Comparison of ENCODE assay signal across 9 mouse cellular contexts in the genomic region with DNA sequence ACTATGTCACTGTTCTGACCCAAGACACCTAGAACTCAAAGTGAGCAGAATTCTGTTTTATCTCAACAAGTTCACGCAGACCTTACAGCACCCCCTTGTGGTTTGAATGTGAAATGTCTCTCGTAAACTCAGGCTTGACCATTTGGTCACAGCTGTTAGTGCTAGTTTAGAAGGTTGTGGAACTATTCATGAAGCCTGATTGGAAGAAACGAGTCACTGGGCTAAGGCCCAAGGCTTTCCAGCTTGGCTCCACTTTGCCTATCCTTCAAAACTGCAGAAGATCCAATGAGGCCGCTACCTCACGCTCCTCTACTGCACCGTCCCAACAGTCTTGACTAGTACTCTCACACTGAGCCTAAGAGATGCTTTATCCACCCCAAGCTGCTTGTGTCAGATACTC. TPM values are rescaled to one million over a fixed set of nuclear protein-coding genes. Genes with fewer than 3 reads are reported as not detected.
DNase-seq lines count a peak whose midpoint lies in the region; ATAC-seq and TF ChIP-seq lines count a peak whose summit lies in the region.
"Had no signal": no experiment of that assay in that cellular context is flagged by ENCODE, and none has a peak within 500 bp of the region (broad histone marks: within the 10 kb centered on the region; RNA-seq: fewer than 3 reads in every experiment).

No protein-coding gene starts in this region.

- ATAC-seq in midbrain, embryonic 13.5 days, result no peak
- no peak for ATAC-seq in Patski
- ATAC-seq in lung, postnatal 0 days, result peak; percentile 58
- ATAC-seq in stomach, embryonic 16.5 days (ENCODE audit: insufficient read depth, low FRiP score), result 0 out of 2 replicates have a peak, but pooled peaks have one; percentile 21

- no peak overlapping the region for H3K9ac ChIP-seq in midbrain, embryonic 13.5 days (replicated peaks)
- no peak overlapping the region for H3K9ac ChIP-seq in lung, postnatal 0 days (replicated peaks; ENCODE audit: low read depth)
- no peak overlapping the region for H3K9ac ChIP-seq in stomach, embryonic 16.5 days (ENCODE audit: low read length)
- H3K9ac ChIP-seq: heart, embryonic 13.5 days; neural tube, embryonic 12.5 days had no signal

- 73% methylated on average over 6 of the region's 6 CpGs for WGBS in midbrain, embryonic 10.5 days
- 74% methylated on average over 6 of the region's 6 CpGs for WGBS in midbrain, embryonic 13.5 days
- WGBS in lung, postnatal 0 days, result 68% methylated on average over 6 of the region's 6 CpGs
- WGBS in stomach, embryonic 16.5 days, result 58% methylated on average over 6 of the region's 6 CpGs

- H3K27ac ChIP-seq in midbrain, embryonic 10.5 days (replicated peaks), result no peak overlapping the region
- no peak overlapping the region for H3K27ac ChIP-seq in midbrain, embryonic 13.5 days
- no peak overlapping the region for H3K27ac ChIP-seq in lung, postnatal 0 days (ENCODE audit: low read length)
- no peak overlapping the region for H3K27ac ChIP-seq in stomach, embryonic 16.5 days (ENCODE audit: low read length)
- H3K27ac ChIP-seq: heart, embryonic 13.5 days; neural tube, embryonic 12.5 days had no signal

- H3K4me2 ChIP-seq in midbrain, embryonic 13.5 days (replicated peaks), result no peak overlapping the region
- H3K4me2 ChIP-seq in lung, postnatal 0 days (replicated peaks; ENCODE audit: low read depth, low read length), result no peak overlapping the region
- H3K4me2 ChIP-seq in stomach, embryonic 16.5 days (ENCODE audit: low read depth, low read length), result no peak overlapping the region
- H3K4me2 ChIP-seq: neural tube, embryonic 12.5 days had no signal

- TF ChIP-seq CTCF in Patski (IDR thresholded peaks at IDR 0.05), result peak; percentile 78
- TF ChIP-seq CTCF in lung, postnatal 0 days (IDR thresholded peaks at IDR 0.05), result peak; percentile 84

- CTCF ChIA-PET in Patski (lab: Charles Lee), result interaction anchor here (0.9 to 1.6 kb wide), 3 partner anchors 9 to 14 kb away, joined by 3 to 13 read pairs (median 7); no protein-coding TSS in a partner anchor

- H3K27me3 ChIP-seq in midbrain, embryonic 10.5 days (ENCODE audit: low read depth, poor library complexity, severe bottlenecking), result no peaks in the 10 kb centered on the region
- H3K27me3 ChIP-seq in midbrain, embryonic 13.5 days, result no peaks in the 10 kb centered on the region
- H3K27me3 ChIP-seq in Patski, result no peaks in the 10 kb centered on the region
- H3K27me3 ChIP-seq in lung, postnatal 0 days (replicated peaks; ENCODE audit: insufficient read depth, low read length), result no peaks in the 10 kb centered on the region
- H3K27me3 ChIP-seq in stomach, embryonic 16.5 days (ENCODE audit: control insufficient read depth, insufficient read depth, low read length), result no peaks in the 10 kb centered on the region
- H3K27me3 ChIP-seq: heart, embryonic 13.5 days; neural tube, embryonic 12.5 days had no signal

- no peak for TF ChIP-seq EP300 in lung, postnatal 0 days (IDR thresholded peaks at IDR 0.05)

- POLR2A ChIA-PET in Patski (lab: Charles Lee), result no interaction called here

- H3K4me3 ChIP-seq in midbrain, embryonic 10.5 days, result no peak overlapping the region
- no peak overlapping the region for H3K4me3 ChIP-seq in midbrain, embryonic 13.5 days (replicated peaks)
- H3K4me3 ChIP-seq in lung, postnatal 0 days (ENCODE audit: low read depth, low read length), result no peak overlapping the region
- no peak overlapping the region for H3K4me3 ChIP-seq in stomach, embryonic 16.5 days (replicated peaks; ENCODE audit: low read length)
- H3K4me3 ChIP-seq: heart, embryonic 13.5 days; neural tube, embryonic 12.5 days had no signal

- no peaks in the 10 kb centered on the region for H3K9me3 ChIP-seq in midbrain, embryonic 10.5 days (replicated peaks)
- no peaks in the 10 kb centered on the region for H3K9me3 ChIP-seq in midbrain, embryonic 13.5 days
- H3K9me3 ChIP-seq in lung, postnatal 0 days (ENCODE audit: low read length), result no peaks in the 10 kb centered on the region
- H3K9me3 ChIP-seq in stomach, embryonic 16.5 days (replicated peaks; ENCODE audit: control insufficient read depth, low read length), result no peaks in the 10 kb centered on the region
- H3K9me3 ChIP-seq: heart, embryonic 13.5 days; neural tube, embryonic 12.5 days had no signal

- in situ Hi-C loops in Patski (cut with MboI; ENCODE audit: low pct_unique_long_range_greater_than_20kb), result loop anchor here (25.0 kb wide), 1 partner anchor 424 kb away; a partner anchor contains a TSS

- peaks cover 87% of the 10 kb centered on the region for H3K36me3 ChIP-seq in midbrain, embryonic 10.5 days
- H3K36me3 ChIP-seq in midbrain, embryonic 13.5 days, result peaks cover 61% of the 10 kb centered on the region
- H3K36me3 ChIP-seq in lung, postnatal 0 days (ENCODE audit: insufficient read depth, low read length), result peaks cover 17% of the 10 kb centered on the region; the same call in 1 of the 2 replicates
- H3K36me3 ChIP-seq in stomach, embryonic 16.5 days (ENCODE audit: control insufficient read depth, insufficient read depth, low read length), result peaks cover 12% of the 10 kb centered on the region; the same call in 1 of the 2 replicates

- peak; percentile 32 for DNase-seq in midbrain, embryonic 10.5 days (ENCODE audit: low spot score)
- DNase-seq in Patski (ENCODE audit: low read depth, low spot score), result no peak
- peak; percentile 63 for DNase-seq in cerebellum, adult 8-10 months
- DNase-seq in heart, postnatal 4 days, result peak; percentile 75
- DNase-seq in lung, postnatal 0 days (ENCODE audit: low spot score), result peak; percentile 79

- no peaks in the 10 kb centered on the region for H3K4me1 ChIP-seq in midbrain, embryonic 10.5 days
- 0 out of 2 replicates have a peak, but pooled peaks cover 3% of the 10 kb centered on the region for H3K4me1 ChIP-seq in midbrain, embryonic 13.5 days (replicated peaks)
- H3K4me1 ChIP-seq in lung, postnatal 0 days (ENCODE audit: insufficient read depth, low read depth, low read length), result peaks cover 6% of the 10 kb centered on the region
- H3K4me1 ChIP-seq in stomach, embryonic 16.5 days (ENCODE audit: control insufficient read depth, insufficient read depth, low read length), result peaks cover 5% of the 10 kb centered on the region

RNA-seq across cellular contexts. Expression of a gene that starts 10.7 kb away (rescaled TPM):
- polyA plus RNA-seq in midbrain, embryonic 10.5 days (2016; fragmentation: Nextera tagmentation; extraction: Ambion mirVana), result 13.8 and 16.4 TPM in 2 replicates
- polyA plus RNA-seq in midbrain, embryonic 13.5 days (2015; fragmentation: Nextera tagmentation; extraction: Ambion mirVana), result 21.7 and 23.8 TPM in 2 replicates
- 59.6 TPM for polyA plus RNA-seq in Patski (2021)
- total RNA-seq in heart, postnatal 4 days (2021), result 10 to 100 TPM; 57.6 to 59.7 TPM
- polyA plus RNA-seq in lung, postnatal 0 days (2015; fragmentation: Nextera tagmentation; extraction: Ambion mirVana), result 31.6 and 35.4 TPM in 2 replicates
- 19.0 and 22.1 TPM in 2 replicates for polyA plus RNA-seq in stomach, embryonic 16.5 days (2015; fragmentation: Nextera tagmentation; extraction: Ambion mirVana)

RNA-seq across cellular contexts. Expression of a gene that starts 18.6 kb away (rescaled TPM):
- polyA plus RNA-seq in midbrain, embryonic 10.5 days (2016; fragmentation: Nextera tagmentation; extraction: Ambion mirVana), result 25.7 and 29.7 TPM in 2 replicates
- polyA plus RNA-seq in midbrain, embryonic 13.5 days (2015; fragmentation: Nextera tagmentation; extraction: Ambion mirVana), result 12.9 and 13.8 TPM in 2 replicates
- polyA plus RNA-seq in Patski (2021), result 33.2 TPM
- 10 to 100 TPM; 17.8 to 18.3 TPM for total RNA-seq in heart, postnatal 4 days (2021)
- polyA plus RNA-seq in lung, postnatal 0 days (2015; fragmentation: Nextera tagmentation; extraction: Ambion mirVana), result 37.7 and 41.9 TPM in 2 replicates
- polyA plus RNA-seq in stomach, embryonic 16.5 days (2015; fragmentation: Nextera tagmentation; extraction: Ambion mirVana), result 31.7 and 31.9 TPM in 2 replicates

RNA-seq across cellular contexts. Expression of a gene that starts 41.8 kb away (rescaled TPM):
- not detected in 2 replicates for polyA plus RNA-seq in midbrain, embryonic 10.5 days (2016; fragmentation: Nextera tagmentation; extraction: Ambion mirVana)
- not detected in 2 replicates for polyA plus RNA-seq in midbrain, embryonic 13.5 days (2015; fragmentation: Nextera tagmentation; extraction: Ambion mirVana)
- 0.06 TPM for polyA plus RNA-seq in Patski (2021)
- total RNA-seq in heart, postnatal 4 days (2021), result not detected
- polyA plus RNA-seq in lung, postnatal 0 days (2015; fragmentation: Nextera tagmentation; extraction: Ambion mirVana), result 0.11 and 0.43 TPM in 2 replicates
- polyA plus RNA-seq in stomach, embryonic 16.5 days (2015; fragmentation: Nextera tagmentation; extraction: Ambion mirVana), result 0.08 TPM in 1 of 2 replicates, not detected in the other
- polyA plus RNA-seq: heart, embryonic 13.5 days; neural tube, embryonic 12.5 days had no signal

Comparison
In these comparisons a context has a peak if more than half of its experiments do, and no peak if none do; other contexts are left out.
1. ATAC-seq: peak in lung, postnatal 0 days (single experiment) and stomach, embryonic 16.5 days (single experiment); none in midbrain, embryonic 13.5 days (single experiment) and Patski (single experiment).